Mouse (Mus musculus) frontal cortex, postnatal 14 days (tissue): ENCODE measurements at regions not wholly inside any gene's neighbourhood (a gene's known extent, or its start where the extent isn't known, plus 50 kb on each side); places are given as distances from the start of the nearest gene placed in this dataset.

Experiments used
- DNase-seq, 2 experiments: peaks; one replicate each; pipeline ENCODE4 v3.0.0; 2022; ENCODE audit warnings: low spot score in 2 of 2

GRCm38 (mm10) chr15:63397485-63397884 lies 447.5 kb downstream of the Gsdmc2 start:
- DNase-seq = no peak

- no peak for DNase-seq
Measured at GRCm38 (mm10) chr15:63377258-63377657, 467.7 kb downstream of the Gsdmc2 start.

- no peak for DNase-seq
Measured at GRCm38 (mm10) chr15:63371328-63372023, 473.5 kb downstream of the Gsdmc2 start.

GRCm38 (mm10) chr15:63364473-63364872 lies 480.5 kb downstream of the Gsdmc2 start:
- DNase-seq = no peak

- peak in 1 of 2 experiments; percentile 7 for DNase-seq
Measured at GRCm38 (mm10) chr15:63360402-63360801, 484.6 kb downstream of the Gsdmc2 start.

GRCm38 (mm10) chr15:63341730-63342129 lies 503.2 kb downstream of the Gsdmc2 start:
- DNase-seq = no peak

GRCm38 (mm10) chr15:63340322-63341060 lies 504.5 kb downstream of the Gsdmc2 start:
- peak; percentile 10 to 17 for DNase-seq

GRCm38 (mm10) chr15:63319666-63320065 lies 525.3 kb downstream of the Gsdmc2 start:
- no peak for DNase-seq

GRCm38 (mm10) chr15:63310426-63310825 lies 534.6 kb downstream of the Gsdmc2 start:
- DNase-seq = no peak

- no peak for DNase-seq
Measured at GRCm38 (mm10) chr15:63299311-63299710, 545.7 kb downstream of the Gsdmc2 start.

GRCm38 (mm10) chr15:63288534-63288933 lies 556.4 kb downstream of the Gsdmc2 start:
- DNase-seq = no peak

GRCm38 (mm10) chr15:63286026-63286425 lies 559.0 kb downstream of the Gsdmc2 start:
- no peak for DNase-seq

- no peak for DNase-seq
Measured at GRCm38 (mm10) chr15:63270381-63270780, 574.6 kb downstream of the Gsdmc2 start.

- DNase-seq = no peak
Measured at GRCm38 (mm10) chr15:63265845-63266244, 579.1 kb downstream of the Gsdmc2 start.

- no peak for DNase-seq
Measured at GRCm38 (mm10) chr15:63255736-63256135, 589.2 kb downstream of the Gsdmc2 start.

GRCm38 (mm10) chr15:63252781-63253340 lies 592.1 kb downstream of the Gsdmc2 start:
- no peak for DNase-seq

GRCm38 (mm10) chr15:63238601-63239000 lies 606.4 kb downstream of the Gsdmc2 start:
- DNase-seq = no peak

GRCm38 (mm10) chr15:63218393-63219060 lies 626.5 kb downstream of the Gsdmc2 start:
- no peak for DNase-seq

GRCm38 (mm10) chr15:63205150-63205549 lies 639.8 kb downstream of the Gsdmc2 start:
- no peak for DNase-seq

- no peak for DNase-seq
Measured at GRCm38 (mm10) chr15:63195031-63195430, 649.9 kb downstream of the Gsdmc2 start.

- no peak for DNase-seq
Measured at GRCm38 (mm10) chr15:63194492-63194797, 650.5 kb downstream of the Gsdmc2 start.
